ENCODE assay signal across 9 mouse cellular contexts in genomic region chr1:151497028-151497427, GRCm38 (mm10). TPM values are rescaled to one million over a fixed set of nuclear protein-coding genes. Genes with fewer than 3 reads are reported as not detected.
DNase-seq lines count a peak whose midpoint lies in the region; TF ChIP-seq lines count a peak whose summit lies in the region.
"Had no signal": no experiment of that assay in that cellular context is flagged by ENCODE, and none has a peak within 500 bp of the region (broad histone marks: within the 10 kb centered on the region; RNA-seq: fewer than 3 reads in every experiment).

No protein-coding gene starts in this region.

- no peak overlapping the region for H3K4me3 ChIP-seq in lung, adult 2 months (replicated peaks; ENCODE audit: extremely low read depth, low read depth, low read length)
- no peak overlapping the region for H3K4me3 ChIP-seq in testis, adult 2 months (ENCODE audit: control insufficient read depth, low read depth, low read length)
- H3K4me3 ChIP-seq: neural tube, embryonic 13.5 days had no signal

- DNase-seq in adrenal gland, adult (ENCODE audit: inconsistent age in 2 of 2, low spot score in 1 of 2), result peak; percentile 47 to 78
- DNase-seq in adrenal gland, adult 8-10 months, result no peak
- DNase-seq in left cerebral cortex, postnatal 4 days, result peak; percentile 48
- no peak for DNase-seq in left cerebral cortex, adult 18-20 months (ENCODE audit: low spot score in 2 of 2)
- peak; percentile 60 for DNase-seq in T-cell, adult 2 months (ENCODE audit: low spot score)
- DNase-seq in forelimb bud, embryonic 11.5 days (ENCODE audit: low read depth, low spot score), result peak; percentile 37
- DNase-seq in lung, adult 2 months, result peak; percentile 25

- intact Hi-C loops in left cerebral cortex, postnatal 4 days (cut with DNase I), result no loop called here

- no peaks in the 10 kb centered on the region for H3K36me3 ChIP-seq in testis, adult 2 months (ENCODE audit: control insufficient read depth, insufficient read depth, low read length)
- H3K36me3 ChIP-seq: neural tube, embryonic 13.5 days had no signal

- H3K27ac ChIP-seq in testis, adult 2 months (ENCODE audit: control insufficient read depth, insufficient read depth, low read depth, low read length), result no peak overlapping the region
- H3K27ac ChIP-seq: neural tube, embryonic 13.5 days had no signal

- 87% methylated on average over 8 of the region's 8 CpGs for WGBS in lung, adult 2 months

- no peak for TF ChIP-seq POLR2A in lung, adult 2 months (IDR thresholded peaks at IDR 0.05; ENCODE audit: borderline replicate concordance, extremely low read depth, low read depth, low read length)
- no peak for TF ChIP-seq POLR2A in testis, adult 2 months (IDR thresholded peaks at IDR 0.05; ENCODE audit: control insufficient read depth, low read depth, low read length)

- TF ChIP-seq CTCF in lung, adult 2 months (IDR thresholded peaks at IDR 0.05; ENCODE audit: insufficient read depth, low read length), result peak; percentile 56
- TF ChIP-seq CTCF in testis, adult 2 months (IDR thresholded peaks at IDR 0.05; ENCODE audit: control insufficient read depth, insufficient read depth, insufficient replicate concordance, low read depth, low read length), result peak; percentile 78; the same call in 1 of the 2 replicates

- H3K27me3 ChIP-seq in testis, adult 2 months (ENCODE audit: control insufficient read depth, insufficient read depth, low read length), result no peaks in the 10 kb centered on the region
- H3K27me3 ChIP-seq: neural tube, embryonic 13.5 days had no signal

- H3K4me1 ChIP-seq in lung, adult 2 months (ENCODE audit: control insufficient read depth, insufficient read depth, low read length), result peaks cover 3% of the 10 kb centered on the region
- H3K4me1 ChIP-seq in testis, adult 2 months (ENCODE audit: control insufficient read depth, insufficient read depth, low read length), result peaks cover 5% of the 10 kb centered on the region

RNA-seq across cellular contexts. Expression of gene Rnf2, which starts 3.7 kb away (rescaled TPM):
- total RNA-seq in adrenal gland, adult 8-10 months (2022), result 10 to 100 TPM; 52.6 to 72.0 (median 55.3) TPM
- total RNA-seq in left cerebral cortex, postnatal 4 days (2021), result 10 to 100 TPM; 62.9 to 79.5 TPM
- total RNA-seq in left cerebral cortex, adult 18-20 months (2021), result 10 to 100 TPM; 26.2 to 27.9 TPM
- polyA plus RNA-seq in lung, adult 2 months (2012; rRNA removed), result 9.4 and 12.0 TPM in 2 replicates
- polyA plus RNA-seq in testis, adult 2 months (2012; rRNA removed), result 39.9 and 42.6 TPM in 2 replicates

Comparison
In these comparisons a context has a peak if more than half of its experiments do, and no peak if none do; other contexts are left out.
1. DNase-seq: peak in adrenal gland, adult (2 of 2), left cerebral cortex, postnatal 4 days (single experiment), T-cell, adult 2 months (single experiment), forelimb bud, embryonic 11.5 days (single experiment) and lung, adult 2 months (single experiment); none in adrenal gland, adult 8-10 months (single experiment) and left cerebral cortex, adult 18-20 months (0 of 2).